Mouse (Mus musculus) B cell, adult (primary cell): ENCODE data around the gene Aldh18a1. TPM values are rescaled to one million over a fixed set of nuclear protein-coding genes. Genes with fewer than 3 reads are reported as not detected.

ENCODE experiments used
- total RNA-seq: library from RNA; stranded (reverse); gene quantifications from 4 replicates; pipeline ENCODE4 v1.2.4, GENCODE M21; 2023; ENCODE audit not compliant: inconsistent age

Aldh18a1 gene
- 19.1 to 34.7 TPM (median 24.3 TPM) in 4 replicates for total RNA-seq

GRCm38 (mm10) chr19:40588293-40588654 lies at the start of gene Aldh18a1:
Gene Aldh18a1 (minus strand): TSS chr19:40588463.

DNA sequence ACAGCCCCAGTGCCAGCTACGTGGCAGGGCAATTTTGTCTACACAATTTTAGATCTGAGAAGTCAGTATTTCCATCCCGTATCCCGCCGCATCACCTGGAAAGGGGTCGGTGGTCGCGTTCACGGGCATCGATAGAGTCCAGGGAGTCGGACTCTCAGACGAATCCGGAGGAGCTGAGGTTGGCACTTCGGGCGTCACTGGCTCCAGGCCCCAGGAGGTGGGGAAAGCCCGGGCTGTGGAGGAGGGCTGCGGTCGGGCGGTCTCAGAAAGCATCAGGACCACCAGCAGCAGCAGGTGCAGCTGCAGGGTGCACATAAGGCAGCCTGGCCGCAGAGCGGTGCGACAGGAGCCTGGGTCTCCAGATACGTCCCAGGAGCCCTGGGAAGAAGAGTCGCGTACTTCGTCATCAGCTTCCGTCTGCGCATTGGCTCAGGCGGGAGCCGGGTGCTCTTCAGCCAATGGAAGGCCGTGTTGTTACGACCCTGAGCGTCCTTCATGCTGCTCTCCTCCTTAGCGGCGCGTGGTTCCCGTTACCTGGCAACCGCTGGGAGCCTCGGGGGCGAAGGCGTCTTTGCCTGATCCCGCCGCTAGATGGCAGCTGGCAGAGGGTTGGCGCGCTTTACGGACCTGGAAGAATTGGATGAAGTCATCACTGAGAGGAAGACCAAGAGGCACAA lies 23.7 kb upstream of the Aldh18a1 start, which contains the start of the genes Tctn3 and Entpd1:
Gene Tctn3, minus strand, starts transcription at position 404 of the 677 bp plus-strand sequence.
Gene Entpd1, plus strand, starts transcription at position 537 of the 677 bp plus-strand sequence.

DNA sequence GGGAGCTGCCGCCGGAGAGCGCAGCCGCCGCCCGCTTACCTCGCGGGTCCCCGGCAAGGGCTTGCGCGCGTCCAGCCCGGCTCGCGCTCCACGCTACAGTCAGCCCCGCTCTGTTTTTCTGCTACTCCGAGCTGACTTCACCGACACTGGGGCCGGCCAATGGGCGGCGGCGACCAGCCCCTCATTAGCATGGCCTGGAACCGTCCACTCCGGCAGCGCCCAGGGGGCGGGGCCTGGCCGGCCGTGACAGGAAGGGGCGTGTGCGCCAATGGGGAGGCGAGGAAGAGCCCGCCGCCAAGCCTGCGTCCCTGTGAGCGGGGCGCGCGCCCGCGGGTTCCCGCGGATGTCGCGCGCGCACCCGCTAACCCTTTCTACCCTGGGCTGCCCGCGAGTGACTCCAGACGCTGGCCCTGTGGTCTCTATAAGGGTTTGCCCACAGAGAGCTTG lies 74.6 kb downstream of the Aldh18a1 start, which contains the start of gene Sorbs1:
Gene Sorbs1, minus strand, starts transcription at position 148 of the 447 bp plus-strand sequence.

Other genes starting within 250 kb of the Aldh18a1 start
- gene Sorbs1, start 74.7 kb downstream of the Aldh18a1 start, total RNA-seq, result 9.4 to 13.6 TPM (median 11.0 TPM) in 4 replicates
- 5.5 to 8.9 TPM (median 7.4 TPM) in 4 replicates for gene Tctn3, start 23.8 kb upstream of the Aldh18a1 start, total RNA-seq
- 18.4 to 21.6 TPM (median 18.9 TPM) in 4 replicates for gene Entpd1, start 23.9 kb upstream of the Aldh18a1 start, total RNA-seq
- gene Cc2d2b, start 160.3 kb upstream of the Aldh18a1 start, total RNA-seq, result 0.21 to 0.22 TPM in 2 of 4 replicates, not detected in the others
- 20.2 to 24.9 TPM (median 21.7 TPM) in 4 replicates for gene Ccnj, start 242.8 kb upstream of the Aldh18a1 start, total RNA-seq